Mouse (Mus musculus): ENCODE results near the gene Tmem253.
"Not testable (repeated sequence)": the region's sequence is repeated elsewhere in the genome, so short reads cannot be mapped to it uniquely, and the experiment has no call there.

The Tmem253 gene

GRCm38 (mm10) chr14:52024133-52024532 lies 8.7 kb downstream of the Tmem253 start:
- CTCF ChIA-PET: interaction anchor here in 3 of 4 experiments (0.5 to 1.7 kb wide), 4 partner anchors 16 to 172 kb away, joined by 3 to 5 read pairs (median 4); no protein-coding TSS in a partner anchor
- POLR2A ChIA-PET: interaction anchor here in 3 of 4 experiments (0.6 to 14.4 kb wide), 16 partner anchors 10 to 111 kb away, joined by 3 to 245 read pairs (median 4); partner anchors contain the start of gene Hnrnpc (in 3 of the 3)

DNA sequence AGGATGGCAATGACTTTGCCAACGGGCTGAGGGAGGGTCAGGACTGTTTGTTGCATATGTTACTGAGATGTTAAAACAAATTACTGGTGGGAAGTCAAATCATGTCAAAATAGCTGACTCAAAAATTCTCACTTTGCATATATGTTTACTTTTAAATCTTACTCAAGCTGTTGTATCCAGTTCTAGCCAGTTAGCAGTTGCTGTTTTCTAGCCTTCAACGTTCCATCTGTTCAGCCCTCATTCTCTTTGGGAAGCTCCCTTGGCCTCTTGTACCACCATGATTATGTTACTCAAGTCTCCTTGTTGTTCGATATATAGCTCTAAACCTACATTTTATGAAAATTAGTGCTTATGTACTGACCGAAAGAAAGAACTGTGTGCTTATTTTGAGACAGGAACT lies 10.9 kb downstream of the Tmem253 start:
- POLR2A ChIA-PET: interaction anchor here in 3 of 4 experiments (0.6 to 14.4 kb wide), 20 partner anchors 9 to 265 kb away, joined by 3 to 245 read pairs (median 6); partner anchors contain the start of gene Hnrnpc (in 2 of the 3)
- CTCF ChIA-PET: interaction anchor here in 2 of 4 experiments (1.1 to 1.7 kb wide), 2 partner anchors 8 to 18 kb away, joined by 3 to 4 read pairs; no protein-coding TSS in a partner anchor

- POLR2A ChIA-PET: interaction anchor here in 2 of 4 experiments (0.9 to 6.9 kb wide), 7 partner anchors 10 to 152 kb away, joined by 3 to 39 read pairs (median 13); partner anchors contain the start of genes Hnrnpc (in 1 of the 2) and Zfp219 (in 1 of the 2)
- CTCF ChIA-PET: interaction anchor here in 1 of 4 experiments (1.0 to 1.4 kb wide), 2 partner anchors 13 to 78 kb away, joined by 3 read pairs; no protein-coding TSS in a partner anchor
Observed at GRCm38 (mm10) chr14:52035926-52036325, 20.5 kb downstream of the Tmem253 start.

DNA sequence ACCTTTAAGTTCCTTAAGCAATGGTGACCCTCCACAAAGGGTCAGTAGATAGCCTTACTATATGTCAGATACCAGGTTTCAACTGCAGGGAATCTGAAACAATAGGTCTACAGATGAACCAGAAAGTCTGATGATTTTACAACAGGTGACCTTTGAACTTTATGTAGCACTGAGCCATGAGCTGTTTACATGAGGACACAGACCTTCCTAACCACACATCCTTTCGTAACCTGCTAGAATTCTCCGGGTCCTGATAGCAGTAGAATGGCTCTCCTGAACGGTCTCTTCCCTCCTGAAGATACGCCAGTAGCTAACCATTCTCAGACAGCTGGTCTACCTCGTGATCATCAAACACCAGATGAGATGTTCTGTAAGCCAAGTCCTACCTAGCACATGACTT lies 23.9 kb downstream of the Tmem253 start:
- ChIA-PET CTCF (no interaction called here), POLR2A (interaction anchor here in 3 of 4 experiments (0.8 to 4.1 kb wide), 9 partner anchors 9 to 55 kb away, joined by 3 to 18 read pairs (median 4); partner anchors contain the start of gene Zfp219 (in 2 of the 3))

DNA sequence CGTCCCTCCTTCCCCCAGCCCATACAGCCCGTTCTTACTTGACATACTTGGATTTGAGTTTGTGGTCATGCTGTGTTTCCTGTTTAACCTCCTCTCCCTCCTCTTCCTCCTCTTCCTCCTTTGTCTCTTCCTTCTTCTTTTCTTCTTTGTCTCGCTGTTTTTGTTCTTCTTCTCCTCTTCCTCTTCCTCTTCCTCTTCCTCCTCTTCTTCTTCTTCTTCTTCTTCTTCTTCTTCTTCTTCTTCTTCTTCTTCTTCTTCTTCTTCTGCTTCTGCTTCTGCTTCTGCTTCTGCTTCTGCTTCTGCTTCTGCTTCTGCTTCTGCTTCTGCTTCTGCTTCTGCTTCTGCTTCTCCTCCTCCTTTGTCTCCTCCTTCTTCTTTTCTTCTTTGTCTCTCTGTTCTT lies 26.9 kb downstream of the Tmem253 start, which contains the start of gene Olfr221:
Gene Olfr221, minus strand, starts transcription at position 101 of the 400 bp plus-strand sequence.
- CTCF ChIA-PET: not testable (repeated sequence)
- POLR2A ChIA-PET: interaction anchor here in 1 of 4 experiments (1.1 kb wide), 1 partner anchor 72 kb away, joined by 3 read pairs; no protein-coding TSS in a partner anchor

DNA sequence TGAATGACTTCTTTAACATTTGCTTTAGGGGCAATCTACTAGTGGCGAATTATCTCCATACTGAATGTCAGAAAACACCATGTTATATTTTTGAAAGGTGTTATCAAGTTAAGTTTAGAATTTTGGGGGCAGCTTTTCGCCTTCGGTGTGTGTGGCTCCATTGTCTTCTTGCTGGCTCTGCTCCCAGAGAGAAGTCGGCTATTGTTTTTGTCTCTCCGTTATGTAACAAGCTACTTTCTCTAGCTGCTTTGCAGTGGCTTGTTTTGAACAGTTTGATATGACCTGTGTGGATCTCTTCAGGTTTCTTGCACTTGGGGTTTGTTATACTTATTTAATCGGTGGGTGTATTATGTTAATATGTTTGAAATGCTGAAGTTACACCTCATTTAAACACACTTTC lies 28.0 kb downstream of the Tmem253 start:
- ChIA-PET POLR2A (interaction anchor here in 2 of 4 experiments (1.0 to 7.0 kb wide), 7 partner anchors 8 to 71 kb away, joined by 3 to 105 read pairs (median 6); partner anchors contain the start of genes Hnrnpc (in 1 of the 2) and Zfp219 (in 1 of the 2)), CTCF (interaction anchor here in 1 of 4 experiments (1.0 kb wide), 1 partner anchor 152 kb away, joined by 3 read pairs; no protein-coding TSS in a partner anchor)

DNA sequence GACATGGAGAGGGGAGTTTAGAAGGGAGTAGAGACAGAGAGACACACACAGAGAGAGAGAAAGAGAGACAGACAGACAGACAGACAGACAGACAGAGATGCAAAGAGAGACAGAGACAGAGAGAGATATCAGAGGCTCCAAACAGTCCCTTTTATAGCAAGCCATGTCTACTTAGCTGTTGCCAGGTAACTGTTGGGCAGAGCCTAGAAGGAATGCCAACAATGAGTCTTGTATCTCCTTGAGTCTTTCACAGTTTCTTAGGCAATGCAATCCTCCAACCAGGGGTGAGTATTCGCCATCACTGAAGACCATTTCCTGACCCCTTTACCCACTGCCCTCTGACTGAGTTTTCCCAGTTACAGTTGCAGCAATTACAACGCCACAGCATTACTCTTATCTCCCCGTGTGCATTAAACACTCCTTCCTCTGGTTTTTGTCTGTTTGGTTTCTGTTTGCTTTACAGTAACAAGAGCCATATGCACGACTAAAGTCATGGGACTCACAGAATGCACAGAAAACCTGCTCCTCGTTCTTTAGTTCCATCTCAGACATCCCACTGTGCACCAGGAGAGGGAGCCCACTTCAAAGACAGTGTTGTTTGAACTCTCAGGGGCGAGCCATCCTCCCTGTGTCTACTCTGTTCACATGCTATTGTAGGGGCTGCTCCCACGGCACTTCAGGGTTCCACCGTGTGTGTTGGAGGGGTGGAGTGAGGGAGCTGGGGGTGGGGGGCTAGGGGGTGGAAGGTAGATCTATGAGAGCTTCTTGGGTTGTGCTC lies 29.6 kb downstream of the Tmem253 start:
- CTCF ChIA-PET: interaction anchor here in 2 of 4 experiments (0.6 to 1.9 kb wide), 6 partner anchors 34 to 133 kb away, joined by 3 to 4 read pairs (median 3); partner anchors contain the start of gene Hnrnpc (in 1 of the 2)
- POLR2A ChIA-PET: interaction anchor here in 3 of 4 experiments (0.6 to 11.4 kb wide), 37 partner anchors 8 to 1739 kb away, joined by 3 to 221 read pairs (median 6); partner anchors contain the start of genes Hnrnpc (in 3 of the 3), Zfp219 (in 2 of the 3), Ndrg2 (in 1 of the 3) and Tox4 (in 1 of the 3)

- ChIA-PET CTCF (interaction anchor here in 2 of 4 experiments (0.6 to 1.9 kb wide), 6 partner anchors 35 to 134 kb away, joined by 3 to 4 read pairs (median 3); partner anchors contain the start of gene Hnrnpc (in 1 of the 2)), POLR2A (interaction anchor here in 3 of 4 experiments (0.5 to 11.4 kb wide), 52 partner anchors 8 to 233 kb away, joined by 3 to 221 read pairs (median 6); partner anchors contain the start of genes Hnrnpc (in 3 of the 3), Zfp219 (in 2 of the 3), Ndrg2 (in 1 of the 3) and Rab2b (in 1 of the 3))
Observed at GRCm38 (mm10) chr14:52045966-52046565, 30.6 kb downstream of the Tmem253 start.

GRCm38 (mm10) chr14:52052720-52053119 lies 37.3 kb downstream of the Tmem253 start:
- POLR2A ChIA-PET: interaction anchor here in 2 of 4 experiments (0.6 to 11.4 kb wide), 15 partner anchors 8 to 109 kb away, joined by 3 to 221 read pairs (median 8); partner anchors contain the start of gene Hnrnpc (in 2 of the 2)
- CTCF ChIA-PET: interaction anchor here in 2 of 4 experiments (0.6 to 1.3 kb wide), 2 partner anchors 14 to 183 kb away, joined by 3 read pairs; no protein-coding TSS in a partner anchor

DNA sequence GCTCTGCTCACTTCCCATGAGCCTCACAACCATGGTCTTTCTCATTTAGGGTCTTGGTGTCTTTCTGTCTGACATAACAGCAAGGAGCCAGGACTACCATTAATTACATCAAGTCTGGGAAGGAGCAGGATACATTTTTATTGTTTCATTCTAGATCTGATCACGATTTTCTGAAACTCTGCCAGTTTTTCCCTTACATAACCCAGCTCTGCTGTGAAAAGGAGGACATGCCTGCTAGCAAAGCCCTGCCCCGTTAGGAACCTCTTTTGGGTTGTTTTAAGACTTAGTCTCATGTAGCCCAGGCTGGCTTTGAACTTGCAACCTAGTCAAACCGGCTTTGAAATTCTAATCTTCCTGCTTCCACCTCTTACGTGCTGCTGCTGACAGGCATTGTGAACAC lies 44.5 kb downstream of the Tmem253 start:
- CTCF ChIA-PET: no interaction called here
- POLR2A ChIA-PET: interaction anchor here in 3 of 4 experiments (0.6 to 7.3 kb wide), 15 partner anchors 10 to 132 kb away, joined by 3 to 107 read pairs (median 5); partner anchors contain the start of genes Hnrnpc (in 2 of the 3), Rpgrip1 (in 1 of the 3) and Zfp219 (in 1 of the 3)

DNA sequence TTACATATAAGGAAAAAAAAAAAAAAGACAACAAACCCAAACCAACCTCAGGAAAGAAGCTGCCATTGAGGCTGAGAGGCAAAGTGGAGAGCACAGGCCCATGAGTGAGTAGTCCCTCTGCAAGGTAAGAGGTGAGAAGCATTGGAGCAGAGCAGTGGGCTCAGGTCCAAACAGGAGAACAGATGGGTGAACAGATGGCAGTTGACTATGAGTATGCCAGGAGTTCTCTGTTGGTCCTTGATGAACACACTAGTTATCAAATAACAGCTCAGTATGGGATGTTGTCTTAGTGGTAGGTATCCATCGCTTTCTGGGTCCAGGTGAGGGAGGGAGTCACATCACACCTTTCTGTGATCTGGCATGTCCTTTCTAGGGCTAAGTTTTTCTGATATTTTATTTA lies 45.3 kb downstream of the Tmem253 start:
- ChIA-PET CTCF (interaction anchor here in 1 of 4 experiments (0.7 kb wide), 1 partner anchor 9 kb away, joined by 3 read pairs; no protein-coding TSS in a partner anchor), POLR2A (interaction anchor here in 2 of 4 experiments (0.7 to 7.3 kb wide), 13 partner anchors 10 to 87 kb away, joined by 3 to 107 read pairs (median 5); partner anchors contain the start of genes Hnrnpc (in 2 of the 2) and Zfp219 (in 1 of the 2))

- POLR2A ChIA-PET: interaction anchor here (0.6 to 7.3 kb wide), 12 partner anchors 9 to 218 kb away, joined by 3 to 107 read pairs (median 4); partner anchors contain the start of gene Rab2b (in 1 of the 4)
- CTCF ChIA-PET: interaction anchor here in 1 of 4 experiments (0.6 to 0.7 kb wide), 2 partner anchors 133 to 158 kb away, joined by 3 read pairs; no protein-coding TSS in a partner anchor
Observed at GRCm38 (mm10) chr14:52061798-52062197, 46.3 kb downstream of the Tmem253 start.

GRCm38 (mm10) chr14:52066135-52066534 lies 50.7 kb downstream of the Tmem253 start:
- ChIA-PET POLR2A (interaction anchor here in 3 of 4 experiments (0.6 to 8.8 kb wide), 67 partner anchors 8 to 1511 kb away, joined by 3 to 221 read pairs (median 5); partner anchors contain the start of genes Hnrnpc (in 3 of the 3), Zfp219 (in 3 of the 3), Chd8 (in 1 of the 3) and Rab2b (in 1 of the 3)), CTCF (interaction anchor here in 3 of 4 experiments (0.6 to 1.4 kb wide), 5 partner anchors 10 to 56 kb away, joined by 3 to 5 read pairs (median 3); no protein-coding TSS in a partner anchor)

Data from embryonic stem cell, embryonic (primary cell).